Mouse (Mus musculus): ENCODE data around the gene Chpf2.

- TF ChIP-seq CTCF (IDR thresholded peaks at IDR 0.05; ENCODE audit: low read depth) (no peak), EP300 (optimal IDR thresholded peaks at IDR 0.05) (no peak)
These were observed 7.4 kb downstream of the Chpf2 start for GRCm38 (mm10) chr5:24593928-24594327.

All from stomach, postnatal 0 days (tissue).